Mouse (Mus musculus): ENCODE measurements around the gene Zscan22. TPM values are rescaled to one million over a fixed set of nuclear protein-coding genes. Genes with fewer than 3 reads are reported as not detected.
"Not testable (repeated sequence)": the region's sequence is repeated elsewhere in the genome, so short reads cannot be mapped to it uniquely, and the experiment has no call there.

Gene Zscan22
- total RNA-seq (2021) = 10 to 100 TPM; 11.3 to 12.4 TPM
- long read RNA-seq, experiment 1, partial matches to known transcripts = 0 of 2 reads
- long read RNA-seq, experiment 1, other reads (novel, unspliced or antisense) = 1 of 2 reads
- long read RNA-seq, experiment 2, partial matches to known transcripts = 1 of 14 reads
- long read RNA-seq, experiment 2, other reads (novel, unspliced or antisense) = 4 of 14 reads

GRCm38 (mm10) chr7:12897655-12898410 is at the start of gene Zscan22:
Gene Zscan22 (plus strand): TSS chr7:12897815.
- DNase-seq (ENCODE audit: low spot score in 2 of 2) = peak; percentile 57 to 78

GRCm38 (mm10) chr7:12874301-12874700 is 23.3 kb upstream of the Zscan22 start:
- DNase-seq (ENCODE audit: low spot score in 2 of 2) = no peak

GRCm38 (mm10) chr7:12880036-12880435 is 17.6 kb upstream of the Zscan22 start:
- no peak for DNase-seq (ENCODE audit: low spot score in 2 of 2)

- DNase-seq (ENCODE audit: low spot score in 2 of 2) = not testable (repeated sequence)
These were observed 17.1 kb upstream of the Zscan22 start for GRCm38 (mm10) chr7:12880497-12880896.

GRCm38 (mm10) chr7:12880911-12881660 is 16.5 kb upstream of the Zscan22 start, which contains the start of gene Zfp128:
Gene Zfp128 (plus strand): TSS chr7:12881177.
- peak; percentile 69 to 86 for DNase-seq (ENCODE audit: low spot score in 2 of 2)

GRCm38 (mm10) chr7:12886563-12887266 is 10.9 kb upstream of the Zscan22 start:
- DNase-seq (ENCODE audit: low spot score in 2 of 2) = no peak

GRCm38 (mm10) chr7:12887585-12887984 is 10.0 kb upstream of the Zscan22 start:
- no peak for DNase-seq (ENCODE audit: low spot score in 2 of 2)

- no peak for DNase-seq (ENCODE audit: low spot score in 2 of 2)
These were observed 6.7 kb upstream of the Zscan22 start for GRCm38 (mm10) chr7:12890928-12891327.

GRCm38 (mm10) chr7:12891334-12891733 is 6.3 kb upstream of the Zscan22 start:
- DNase-seq (ENCODE audit: low spot score in 2 of 2) = no peak

GRCm38 (mm10) chr7:12901517-12901916 is 3.9 kb downstream of the Zscan22 start:
- no peak for DNase-seq (ENCODE audit: low spot score in 2 of 2)

- DNase-seq (ENCODE audit: low spot score in 2 of 2) = no peak
These were observed 6.0 kb downstream of the Zscan22 start for GRCm38 (mm10) chr7:12903623-12904022.

- DNase-seq (ENCODE audit: low spot score in 2 of 2) = no peak
These were observed 7.5 kb downstream of the Zscan22 start for GRCm38 (mm10) chr7:12905146-12905545.

GRCm38 (mm10) chr7:12909498-12909962 is 11.9 kb downstream of the Zscan22 start:
- peak; percentile 53 to 67 for DNase-seq (ENCODE audit: low spot score in 2 of 2)

GRCm38 (mm10) chr7:12910181-12910668 is 12.6 kb downstream of the Zscan22 start:
- no peak for DNase-seq (ENCODE audit: low spot score in 2 of 2)

GRCm38 (mm10) chr7:12913556-12913955 is 15.9 kb downstream of the Zscan22 start:
- DNase-seq (ENCODE audit: low spot score in 2 of 2) = no peak

GRCm38 (mm10) chr7:12920495-12920894 is 22.9 kb downstream of the Zscan22 start:
- DNase-seq (ENCODE audit: low spot score in 2 of 2) = not testable (repeated sequence)

- no peak for DNase-seq (ENCODE audit: low spot score in 2 of 2)
These were observed 23.7 kb downstream of the Zscan22 start for GRCm38 (mm10) chr7:12921318-12921704.

- DNase-seq (ENCODE audit: low spot score in 2 of 2) = peak; percentile 94 to 97
These were observed 24.3 kb downstream of the Zscan22 start, which contains the start of gene Rps5 for GRCm38 (mm10) chr7:12921705-12922465. Gene Rps5 (plus strand): TSS chr7:12922290.

GRCm38 (mm10) chr7:12922729-12923128 is 25.1 kb downstream of the Zscan22 start:
- no peak for DNase-seq (ENCODE audit: low spot score in 2 of 2)

- no peak for DNase-seq (ENCODE audit: low spot score in 2 of 2)
These were observed 28.7 kb downstream of the Zscan22 start for GRCm38 (mm10) chr7:12926316-12926715.

Measured in adrenal gland, postnatal 4 days (tissue).